Mouse (Mus musculus) kidney, postnatal 25 days (tissue): ENCODE data around the gene Mnat1.
"Not testable (repeated sequence)": the region's sequence is repeated elsewhere in the genome, so short reads cannot be mapped to it uniquely, and the experiment has no call there.

Experiments
- DNase-seq, 2 experiments: peaks; one replicate each; pipeline ENCODE4 v3.0.0; 2021; ENCODE audit warnings: mixed read lengths in 2 of 2

The Mnat1 gene

GRCm38 (mm10) chr12:73123093-73124041 is at the start of gene Mnat1:
Mnat1 (plus strand) TSS chr12:73123717.
- peak; percentile 80 to 83 for DNase-seq

GRCm38 (mm10) chr12:73081828-73082227 is 41.7 kb upstream of the Mnat1 start:
- DNase-seq = not testable (repeated sequence)

- DNase-seq = no peak
Observed at GRCm38 (mm10) chr12:73083773-73084172, 39.7 kb upstream of the Mnat1 start.

- DNase-seq = no peak
Observed at GRCm38 (mm10) chr12:73085739-73086630, 37.5 kb upstream of the Mnat1 start.

- no peak for DNase-seq
Observed at GRCm38 (mm10) chr12:73087086-73087485, 36.4 kb upstream of the Mnat1 start.

GRCm38 (mm10) chr12:73088500-73088899 is 35.0 kb upstream of the Mnat1 start:
- DNase-seq = no peak

- DNase-seq = no peak
Observed at GRCm38 (mm10) chr12:73088911-73089310, 34.6 kb upstream of the Mnat1 start.

GRCm38 (mm10) chr12:73090672-73091335 is 32.7 kb upstream of the Mnat1 start:
- DNase-seq = peak; percentile 21 to 55

GRCm38 (mm10) chr12:73094189-73094588 is 29.3 kb upstream of the Mnat1 start:
- DNase-seq = no peak

GRCm38 (mm10) chr12:73094605-73095004 is 28.9 kb upstream of the Mnat1 start:
- no peak for DNase-seq

GRCm38 (mm10) chr12:73096177-73096576 is 27.3 kb upstream of the Mnat1 start:
- DNase-seq = not testable (repeated sequence)

- DNase-seq = no peak
Observed at GRCm38 (mm10) chr12:73098593-73098992, 24.9 kb upstream of the Mnat1 start.

GRCm38 (mm10) chr12:73103713-73104112 is 19.8 kb upstream of the Mnat1 start:
- DNase-seq = no peak

- DNase-seq = no peak
Observed at GRCm38 (mm10) chr12:73107821-73108220, 15.7 kb upstream of the Mnat1 start.

GRCm38 (mm10) chr12:73110431-73111111 is 12.9 kb upstream of the Mnat1 start:
- peak; percentile 41 to 77 for DNase-seq

- DNase-seq = peak; percentile 56 to 77
Observed at GRCm38 (mm10) chr12:73111561-73112325, 11.8 kb upstream of the Mnat1 start.

- peak; percentile 46 to 61 for DNase-seq
Observed at GRCm38 (mm10) chr12:73112326-73113087, 11.0 kb upstream of the Mnat1 start.

GRCm38 (mm10) chr12:73113196-73113595 is 10.3 kb upstream of the Mnat1 start, which contains the start of gene Six4:
Six4 (minus strand) TSS chr12:73113456.
- peak; percentile 72 to 92 for DNase-seq

GRCm38 (mm10) chr12:73125250-73125649 is 1.7 kb downstream of the Mnat1 start:
- no peak for DNase-seq

GRCm38 (mm10) chr12:73140732-73141131 is 17.2 kb downstream of the Mnat1 start:
- DNase-seq = no peak
